Mouse (Mus musculus): Measurements from ENCODE around the gene Eef1a1.

GRCm38 (mm10) chr9:78432471-78432870 is 56.5 kb downstream of the Eef1a1 start:
- TF ChIP-seq CTCF (IDR thresholded peaks at IDR 0.05; ENCODE audit: control insufficient read depth, insufficient read depth, insufficient replicate concordance, low read depth, low read length) (no peak), POLR2A (IDR thresholded peaks at IDR 0.05; ENCODE audit: control insufficient read depth, low read depth, low read length) (no peak)

Measured in testis, adult 2 months (tissue).